Mouse (Mus musculus) ES-Bruce4 (cell line): ENCODE measurements at regions not wholly inside any gene's neighbourhood (a gene's known extent, or its start where the extent isn't known, plus 50 kb on each side); places are given as distances from the start of the nearest gene placed in this dataset.

ENCODE experiments used
- CTCF ChIP-seq: IDR thresholded peaks from one replicate; pipeline ENCODE4 v1.8.1; 2011; ENCODE audit warnings: low read depth, low read length
- EP300 ChIP-seq: IDR thresholded peaks from 2 replicates; pipeline ENCODE4 v1.6.1; 2011; ENCODE audit warnings: low read depth, low read length; ENCODE audit not compliant: insufficient read depth
- POLR2A ChIP-seq: IDR thresholded peaks from one replicate; pipeline ENCODE4 v1.8.1; 2011; ENCODE audit warnings: low read length; ENCODE audit not compliant: insufficient read depth

DNA sequence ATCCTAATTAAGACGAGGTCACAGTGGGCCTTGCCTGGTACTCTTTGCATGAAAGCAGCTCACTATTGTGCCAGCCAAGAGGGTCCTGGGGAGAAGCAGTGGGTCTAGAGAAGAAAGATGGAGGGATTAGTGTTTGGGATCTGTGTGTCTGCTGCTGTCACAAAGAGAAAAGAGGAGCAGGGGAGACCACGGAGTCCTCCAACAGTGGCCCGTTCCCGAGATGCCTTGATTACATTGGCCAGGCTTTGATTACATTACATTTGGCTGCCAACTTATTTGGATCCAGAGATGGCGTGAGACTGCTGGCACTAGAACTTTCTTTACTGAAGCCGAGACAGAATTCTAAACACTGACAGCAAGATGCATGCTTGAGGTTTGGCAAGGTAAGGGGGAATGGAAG, 78.4 kb upstream of the Slc1a3 start:
- no peak for TF ChIP-seq CTCF
- TF ChIP-seq POLR2A, result no peak
- no peak for TF ChIP-seq EP300
